ENCODE assay signal across 14 mouse cellular contexts in the genomic region with DNA sequence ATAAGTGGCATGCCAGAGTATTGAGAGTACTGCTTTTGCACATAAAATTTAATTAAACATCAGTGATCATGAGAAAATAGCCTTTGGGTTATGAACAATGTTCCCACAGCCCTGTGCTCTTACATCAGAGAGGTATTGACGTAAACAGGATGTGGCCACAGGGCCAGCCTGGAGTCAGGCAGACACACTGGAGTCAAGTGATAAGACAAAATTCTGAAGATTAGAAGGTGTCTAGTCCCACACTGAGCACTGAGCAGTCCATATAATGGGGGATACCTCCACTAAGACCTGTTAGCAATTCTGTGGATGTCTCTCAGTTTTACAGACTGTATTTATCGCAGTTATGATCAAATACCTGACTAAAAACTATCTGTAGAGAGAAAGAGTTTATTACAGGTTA. TPM values are rescaled to one million over a fixed set of nuclear protein-coding genes. Genes with fewer than 3 reads are reported as not detected.
"Had no signal": no experiment of that assay in that cellular context is flagged by ENCODE, and none has a peak within 500 bp of the region (broad histone marks: within the 10 kb centered on the region; RNA-seq: fewer than 3 reads in every experiment).

No protein-coding gene starts in this region.

RNA-seq across cellular contexts. Expression of a gene that starts 55.1 kb away (rescaled TPM):
- total RNA-seq: neutrophil, adult 5-6 weeks had no signal
- polyA plus RNA-seq: neural tube, embryonic 13.5 days; neural tube, embryonic 14.5 days; neural tube, embryonic 15.5 days; small intestine, adult 2 months; spleen, adult 2 months; stomach, embryonic 14.5 days; stomach, embryonic 15.5 days; stomach, embryonic 16.5 days; stomach, postnatal 0 days; testis, adult 2 months; thymus, adult 2 months; thymus, postnatal 0 days; urinary bladder, adult 2 months had no signal
